Mouse (Mus musculus) spleen, postnatal 14 days (tissue): ENCODE data around the gene Tspear.
"Not testable (repeated sequence)": the region's sequence is repeated elsewhere in the genome, so short reads cannot be mapped to it uniquely, and the experiment has no call there.

Experiments
- DNase-seq, 2 experiments: peaks; one replicate each; pipeline ENCODE4 v3.0.0; 2021 to 2022; ENCODE audit warnings: low spot score in 2 of 2

The Tspear gene

DNA sequence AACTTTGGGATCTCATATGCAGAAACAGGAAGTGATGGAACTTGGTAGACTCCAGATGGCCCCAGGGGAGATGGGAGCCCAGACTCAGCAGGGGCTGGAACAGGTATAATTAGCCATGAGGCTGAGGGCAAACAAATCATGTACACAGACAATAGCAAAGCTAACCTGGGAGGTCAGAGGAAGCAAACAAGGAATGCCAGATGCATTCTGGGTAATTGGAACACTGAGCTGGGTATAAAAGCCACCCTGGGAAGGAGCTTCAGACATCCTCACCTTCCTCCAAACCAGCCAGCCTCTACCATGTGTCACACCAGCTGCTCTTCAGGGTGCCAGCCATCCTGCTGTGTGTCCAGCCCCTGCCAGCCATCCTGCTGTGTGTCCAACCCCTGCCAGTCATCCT, 24.8 kb downstream of the Tspear start, which contains the start of gene Gm10024:
Gm10024 (plus strand) TSS at position 301 of the 400 bp plus-strand sequence.
- DNase-seq: not testable (repeated sequence)

DNA sequence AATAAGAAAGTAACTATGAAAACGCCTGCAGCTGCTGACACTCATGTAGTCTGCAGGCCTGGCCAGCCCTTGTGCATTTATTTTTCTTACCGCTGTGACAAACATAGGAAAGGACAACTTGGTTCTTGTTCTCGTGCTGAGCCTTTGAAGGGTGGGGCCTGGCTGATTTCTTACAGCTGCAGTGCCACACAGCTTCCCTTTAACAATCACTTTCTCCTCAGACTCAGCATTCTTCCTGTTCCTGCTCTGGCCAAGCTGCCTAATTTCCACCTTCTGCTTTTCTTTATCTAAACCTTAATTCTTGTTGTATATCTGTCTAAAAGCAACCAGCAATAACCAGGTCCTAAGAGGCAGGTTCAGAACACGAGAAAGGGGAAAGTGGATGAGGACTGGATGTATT, 27.4 kb downstream of the Tspear start:
- DNase-seq: no peak

DNA sequence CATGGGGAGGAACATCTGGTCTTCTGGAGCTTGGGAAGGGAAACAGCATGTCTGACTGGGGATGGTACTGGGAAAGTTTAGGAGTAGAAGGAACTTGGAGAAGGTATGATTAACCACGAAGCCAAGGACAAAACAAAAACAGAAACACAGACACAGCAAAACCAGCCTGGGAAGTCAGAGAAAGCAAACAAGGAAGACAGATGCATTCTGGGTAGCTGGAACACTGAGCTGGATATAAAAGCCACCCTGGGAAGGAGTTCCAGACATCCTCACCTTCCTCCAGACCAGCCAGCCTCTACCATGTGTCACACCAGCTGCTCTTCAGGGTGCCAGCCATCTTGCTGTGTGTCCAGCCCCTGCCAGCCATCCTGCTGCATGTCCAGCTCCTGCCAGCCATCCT, 29.1 kb downstream of the Tspear start, which contains the start of gene Gm10142:
Gm10142 (plus strand) TSS at position 301 of the 400 bp plus-strand sequence.
- DNase-seq: no peak

DNA sequence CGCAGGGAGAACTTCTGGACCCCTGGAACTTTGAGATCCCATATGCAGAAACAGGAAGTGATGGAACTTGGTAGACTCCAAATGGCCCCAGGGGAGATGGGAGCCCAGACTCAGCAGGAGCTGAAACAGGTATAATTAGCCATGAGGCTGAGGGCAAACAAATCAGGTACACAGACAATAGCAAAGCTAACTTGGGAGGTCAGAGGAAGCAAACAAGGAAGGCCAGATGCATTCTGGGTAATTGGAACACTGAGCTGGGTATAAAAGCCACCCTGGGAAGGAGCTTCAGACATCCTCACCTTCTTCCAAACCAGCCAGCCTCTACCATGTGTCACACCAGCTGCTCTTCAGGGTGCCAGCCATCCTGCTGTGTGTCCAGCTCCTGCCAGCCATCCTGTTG, 33.9 kb downstream of the Tspear start, which contains the start of gene Krtap12-1:
Krtap12-1 (plus strand) TSS at position 301 of the 400 bp plus-strand sequence.
- DNase-seq: not testable (repeated sequence)

DNA sequence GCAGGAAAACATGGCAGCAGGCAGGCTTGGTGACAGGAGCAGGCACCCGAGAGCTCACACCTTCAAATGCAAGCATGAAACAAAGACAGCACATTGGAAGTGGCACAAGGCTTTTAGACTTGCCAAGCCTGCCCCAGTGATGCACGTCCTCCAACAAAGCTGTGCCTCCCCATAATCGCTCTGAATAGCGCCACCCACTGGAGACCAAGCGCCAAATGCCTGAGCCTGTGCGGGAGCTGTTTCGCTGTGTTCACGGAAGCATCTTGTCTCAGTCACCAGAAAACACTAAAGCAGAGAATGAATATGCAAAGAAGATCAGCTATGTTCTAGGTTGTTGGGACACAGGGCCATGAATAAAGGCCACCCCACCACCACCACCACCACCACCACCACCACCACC, 38.5 kb downstream of the Tspear start:
- no peak for DNase-seq

DNA sequence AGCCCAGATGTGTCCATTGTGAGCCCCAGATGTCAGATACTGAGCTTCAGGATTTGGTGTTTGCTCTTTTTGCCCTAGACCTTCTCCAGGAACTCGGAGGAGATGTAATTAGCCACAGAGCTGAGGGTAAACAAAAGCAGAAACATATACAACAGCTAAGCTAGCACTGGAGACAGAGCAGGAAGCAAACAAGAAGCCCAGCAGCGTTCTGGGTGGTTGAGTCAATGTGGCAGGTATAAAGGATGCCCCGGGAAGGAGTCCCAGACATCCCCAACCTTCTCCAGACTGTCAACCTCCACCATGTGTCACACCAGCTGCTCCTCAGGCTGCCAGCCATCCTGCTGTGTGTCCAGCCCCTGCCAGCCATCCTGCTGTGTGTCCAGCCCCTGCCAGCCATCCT, 39.8 kb downstream of the Tspear start, which contains the start of gene Gm10100:
Gm10100 (plus strand) TSS at position 301 of the 400 bp plus-strand sequence.
- DNase-seq: no peak

DNA sequence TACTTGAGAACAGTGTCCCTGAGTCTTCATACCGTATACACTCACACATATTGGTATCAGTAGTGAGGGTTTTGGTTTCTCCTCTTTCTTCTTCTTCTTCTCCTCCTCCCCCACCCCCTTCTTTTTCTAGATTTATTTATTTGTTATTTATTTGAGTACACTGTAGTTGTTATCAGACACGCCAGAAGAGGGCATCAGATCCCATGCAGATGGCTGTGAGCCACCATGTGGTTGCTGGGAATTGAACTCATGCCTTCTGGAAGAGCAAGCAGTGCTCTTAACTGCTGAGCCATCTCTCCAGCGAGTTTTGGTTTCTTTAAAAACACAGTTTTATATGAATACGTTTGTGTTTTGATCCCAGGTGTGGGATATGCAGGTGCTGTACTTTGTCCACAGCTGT, 41.9 kb downstream of the Tspear start:
- no peak for DNase-seq

DNA sequence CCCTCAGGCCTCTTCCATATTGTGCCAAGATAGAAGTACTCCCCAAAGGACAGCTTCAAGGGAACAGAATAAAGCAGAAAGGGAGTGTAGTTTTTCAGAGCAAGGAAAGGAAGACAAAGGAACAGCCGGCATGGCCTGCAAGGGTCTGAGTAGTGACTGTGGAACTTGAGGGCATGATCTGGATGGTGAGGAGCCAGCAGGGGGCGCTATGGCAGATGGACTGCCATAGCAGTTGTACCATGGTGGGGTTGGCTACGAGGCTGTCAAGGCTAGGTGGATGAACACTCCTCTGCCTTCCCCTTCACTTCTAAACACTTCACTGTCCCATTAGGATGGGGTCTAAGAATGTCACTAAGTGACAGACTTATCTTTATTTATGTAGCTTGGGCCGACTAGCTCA, 42.9 kb downstream of the Tspear start:
- no peak for DNase-seq

DNA sequence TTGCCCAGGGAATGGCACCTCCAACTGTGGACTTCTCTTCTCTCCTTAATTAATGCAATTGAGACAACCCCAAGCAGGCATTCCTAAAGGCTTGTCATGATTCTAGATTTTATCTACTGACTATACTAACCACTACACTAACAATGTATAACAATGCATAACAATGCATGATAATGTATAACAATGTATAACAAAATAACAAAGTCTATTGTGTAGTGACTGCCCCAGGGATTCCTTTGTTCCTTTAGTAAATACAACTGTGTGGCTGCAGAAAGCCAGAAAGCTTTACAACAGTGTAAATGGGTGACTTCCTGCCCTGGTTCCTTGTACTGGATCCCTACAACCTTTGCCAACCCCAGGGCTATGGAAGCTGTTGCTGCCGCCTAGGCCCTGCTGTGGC, 49.6 kb downstream of the Tspear start:
- DNase-seq: no peak

DNA sequence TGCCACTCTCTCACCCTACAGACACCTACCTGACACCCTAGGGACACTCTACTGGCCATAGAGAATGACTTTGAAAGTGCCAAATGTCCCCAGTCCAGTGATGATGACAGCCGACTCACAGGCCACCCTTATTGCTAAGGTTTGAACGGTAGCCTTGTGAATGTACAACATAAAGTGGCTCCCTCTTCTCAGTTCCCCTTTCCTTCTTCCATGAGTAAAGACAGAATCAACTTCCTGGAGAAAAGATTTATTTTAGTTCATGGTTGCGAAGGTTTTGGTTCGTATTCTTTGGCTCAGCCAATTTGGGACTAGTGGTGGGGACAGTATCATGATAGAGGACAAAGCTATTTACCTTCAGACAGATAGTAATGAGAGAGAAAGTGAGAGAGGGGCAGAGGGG, 52.6 kb downstream of the Tspear start:
- no peak for DNase-seq

DNA sequence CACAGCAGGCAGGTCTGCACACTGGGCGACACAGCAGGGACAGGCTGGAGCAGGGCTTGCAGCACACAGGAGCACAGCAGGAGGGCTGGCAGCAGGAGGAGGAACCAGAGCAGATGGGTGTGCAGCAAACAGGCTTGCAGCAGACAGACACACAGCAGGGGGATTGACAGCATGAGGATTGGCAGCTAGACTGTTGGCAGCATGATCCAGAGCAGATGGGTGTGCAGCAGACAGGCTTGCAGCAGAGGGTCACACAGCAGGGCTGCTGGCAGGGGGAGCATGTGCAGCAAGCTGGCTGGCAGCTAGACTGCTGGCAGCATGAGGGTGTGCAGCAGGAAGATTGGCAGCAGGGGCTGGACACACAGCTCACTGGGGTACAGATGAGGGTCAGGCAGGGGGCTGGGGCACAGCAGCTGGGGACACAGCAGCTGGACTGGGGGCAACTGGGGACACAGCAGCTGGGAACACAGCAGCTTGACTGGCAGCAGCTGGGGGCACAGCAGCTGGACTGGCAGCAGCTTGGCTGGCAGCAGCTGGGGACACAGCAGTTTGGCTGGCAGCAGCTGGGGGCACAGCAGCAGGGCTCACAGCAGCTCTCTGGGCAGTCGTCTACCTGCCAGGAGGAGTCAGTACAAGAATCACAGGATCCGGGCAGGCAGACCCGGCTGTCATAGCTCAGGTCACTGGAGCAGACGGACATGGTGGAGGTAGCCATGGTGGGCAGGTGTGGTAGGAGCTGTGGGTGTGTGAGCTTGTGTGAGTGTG, 55.7 kb downstream of the Tspear start, which contains the start of gene Gm18596:
Gm18596 (minus strand) TSS at position 715 of the 765 bp plus-strand sequence.
- DNase-seq: not testable (repeated sequence)

DNA sequence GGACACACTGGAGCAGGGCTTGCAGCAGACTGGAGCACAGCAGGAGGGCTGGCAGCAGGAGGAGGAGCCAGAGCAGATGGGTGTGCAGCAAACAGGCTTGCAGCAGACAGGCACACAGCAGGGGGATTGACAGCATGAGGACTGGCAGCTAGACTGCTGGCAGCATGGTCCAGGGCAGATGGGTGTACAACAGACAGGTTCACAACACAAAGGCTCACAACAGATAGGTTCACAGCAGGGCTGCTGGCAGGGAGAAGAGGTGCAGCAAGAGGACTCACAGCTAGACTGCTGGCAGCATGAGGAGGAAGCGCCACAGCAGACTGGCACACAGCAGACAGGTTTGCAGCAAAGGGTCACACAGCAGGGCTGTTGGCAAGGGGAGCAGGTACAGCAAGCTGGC, 64.3 kb downstream of the Tspear start:
- not testable (repeated sequence) for DNase-seq

DNA sequence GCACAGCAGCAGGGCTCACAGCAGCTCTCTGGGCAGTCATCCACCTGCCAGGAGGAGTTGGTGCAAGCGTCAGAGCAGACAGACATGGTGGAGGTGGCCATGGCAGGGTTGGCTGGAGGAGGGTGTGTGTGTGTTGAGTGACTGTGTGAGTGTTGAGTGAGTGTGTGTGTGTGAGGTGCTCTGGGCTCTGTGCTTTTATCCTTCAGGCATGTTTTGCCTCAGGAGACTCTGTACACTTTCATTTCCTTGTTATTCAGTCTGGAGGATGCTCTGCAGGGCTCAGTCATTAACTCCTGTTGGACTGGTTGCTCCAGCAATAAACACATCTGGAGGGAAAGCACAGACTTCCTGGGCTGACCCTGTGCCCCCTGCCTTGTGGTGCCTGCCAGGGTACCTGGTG, 64.9 kb downstream of the Tspear start, which contains the start of gene Gm9736:
Gm9736 (minus strand) TSS at position 101 of the 400 bp plus-strand sequence.
- not testable (repeated sequence) for DNase-seq

DNA sequence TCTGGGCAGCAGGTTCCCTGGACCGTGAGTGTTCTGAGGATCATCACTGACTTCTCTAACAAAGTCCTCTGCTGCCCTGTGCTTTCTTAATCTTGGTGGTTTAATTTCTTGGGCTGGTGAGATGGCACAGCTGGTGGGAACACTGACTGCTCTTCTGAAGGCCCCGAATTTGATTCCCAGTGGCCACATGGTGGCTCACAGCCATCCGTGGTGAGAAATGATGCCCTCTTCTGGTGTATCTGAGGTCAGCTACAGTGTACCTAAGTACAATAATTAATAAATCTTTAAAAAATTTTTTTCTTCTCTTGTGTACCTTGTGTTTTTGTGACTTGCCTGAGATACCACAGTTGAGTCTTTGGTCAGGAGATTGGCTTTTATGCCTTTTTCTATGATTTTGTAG, 65.9 kb downstream of the Tspear start:
- not testable (repeated sequence) for DNase-seq

DNA sequence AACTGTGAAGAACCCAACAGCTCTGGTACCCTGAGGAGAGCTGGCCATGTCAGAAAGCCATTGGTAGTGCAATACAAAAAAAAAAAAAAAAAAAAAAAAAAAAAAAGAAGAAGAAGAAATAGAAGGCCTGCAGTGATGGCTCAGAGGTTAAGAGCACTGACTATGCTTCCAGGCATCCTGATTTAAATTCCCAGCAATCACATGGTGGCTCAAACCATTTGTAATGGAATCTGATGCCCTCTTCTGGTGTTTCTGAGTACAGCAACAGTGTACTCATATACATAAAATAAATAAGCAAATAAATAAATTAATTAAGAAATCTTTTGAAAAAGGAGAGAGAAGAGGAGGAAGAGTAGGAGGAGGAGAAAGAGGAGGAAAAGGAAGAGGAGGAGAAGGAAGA, 67.1 kb downstream of the Tspear start:
- DNase-seq: no peak

DNA sequence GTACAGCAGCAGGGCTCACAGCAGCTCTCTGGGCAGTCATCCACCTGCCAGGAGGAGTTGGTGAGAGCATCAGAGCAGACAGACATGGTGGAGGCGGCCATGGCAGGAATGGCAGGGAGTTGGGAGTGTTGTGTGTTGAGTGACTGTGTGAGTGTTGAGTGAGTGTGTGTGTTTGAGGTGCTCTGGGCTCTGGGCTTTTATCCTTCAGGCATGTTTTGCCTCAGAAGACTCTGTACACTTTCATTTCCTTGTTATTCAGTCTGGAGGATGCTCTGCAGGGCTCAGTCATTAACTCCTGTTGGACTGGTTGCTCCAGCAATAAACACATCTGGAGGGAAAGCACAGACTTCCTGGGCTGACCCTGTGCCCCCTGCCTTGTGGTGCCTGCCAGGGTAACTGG, 73.2 kb downstream of the Tspear start, which contains the start of gene Gm3233:
Gm3233 (minus strand) TSS at position 101 of the 400 bp plus-strand sequence.
- not testable (repeated sequence) for DNase-seq

DNA sequence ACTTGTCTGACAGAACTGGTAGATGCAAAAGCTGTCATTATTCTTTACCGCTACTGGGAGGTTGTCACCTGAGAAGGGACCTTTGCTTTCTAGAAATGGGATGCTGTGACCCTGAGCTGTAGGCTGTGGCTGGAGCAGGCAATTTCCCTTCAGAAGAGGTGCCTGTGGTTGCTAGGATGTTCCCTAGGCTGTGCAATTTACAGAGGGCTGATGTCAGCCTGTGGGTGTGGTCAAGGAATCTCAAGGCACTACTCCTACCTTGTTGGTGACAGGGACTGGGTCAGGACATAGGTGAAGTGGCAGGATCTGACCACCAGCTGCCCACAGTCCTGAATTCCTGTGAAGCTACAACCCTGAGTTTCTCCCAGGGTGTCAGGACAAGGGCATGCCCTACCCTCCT, 83.4 kb downstream of the Tspear start:
- DNase-seq: no peak

DNA sequence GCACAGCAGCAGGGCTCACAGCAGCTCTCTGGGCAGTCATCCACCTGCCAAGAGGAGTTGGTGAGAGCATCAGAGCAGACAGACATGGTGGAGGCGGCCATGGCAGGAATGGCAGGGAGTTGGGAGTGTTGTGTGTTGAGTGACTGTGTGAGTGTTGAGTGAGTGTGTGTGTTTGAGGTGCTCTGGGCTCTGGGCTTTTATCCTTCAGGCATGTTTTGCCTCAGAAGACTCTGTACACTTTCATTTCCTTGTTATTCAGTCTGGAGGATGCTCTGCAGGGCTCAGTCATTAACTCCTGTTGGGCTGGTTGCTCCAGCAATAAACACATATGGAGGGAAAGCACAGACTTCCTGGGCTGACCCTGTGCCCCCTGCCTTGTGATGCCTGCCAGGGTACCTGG, 84.9 kb downstream of the Tspear start, which contains the start of gene Gm3238:
Gm3238 (minus strand) TSS at position 101 of the 400 bp plus-strand sequence.
- DNase-seq: not testable (repeated sequence)

DNA sequence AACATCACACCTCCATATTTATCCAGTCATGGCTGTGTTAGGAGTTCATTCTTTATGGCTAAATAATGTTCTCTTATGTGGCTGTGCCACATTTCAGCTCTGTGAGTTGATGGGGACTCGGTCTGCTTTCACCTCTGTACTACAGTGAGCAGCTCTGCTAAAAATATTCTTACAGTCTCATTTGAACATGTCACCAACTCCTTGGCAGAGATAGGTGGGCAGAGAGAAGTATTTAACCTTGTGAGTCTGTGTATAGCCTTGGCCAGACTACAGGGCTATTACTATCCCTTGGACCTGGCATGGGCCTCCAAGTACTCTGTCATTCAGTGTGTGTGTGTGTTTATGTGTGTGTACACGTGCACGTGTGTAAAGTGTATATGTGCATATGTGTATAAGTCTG, 85.8 kb downstream of the Tspear start:
- not testable (repeated sequence) for DNase-seq

DNA sequence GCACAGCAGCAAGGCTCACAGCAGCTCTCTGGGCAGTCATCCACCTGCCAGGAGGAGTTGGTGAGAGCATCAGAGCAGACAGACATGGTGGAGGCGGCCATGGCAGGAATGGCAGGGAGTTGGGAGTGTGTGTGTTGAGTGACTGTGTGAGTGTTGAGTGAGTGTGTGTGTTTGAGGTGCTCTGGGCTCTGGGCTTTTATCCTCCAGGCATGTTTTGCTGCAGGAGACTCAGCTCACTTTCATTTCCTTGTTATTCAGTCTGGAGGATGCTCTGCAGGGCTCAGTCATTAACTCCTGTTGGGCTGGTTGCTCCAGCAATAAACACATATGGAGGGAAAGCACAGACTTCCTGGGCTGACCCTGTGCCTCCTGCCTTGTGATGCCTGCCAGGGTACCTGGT, 90.5 kb downstream of the Tspear start, which contains the start of gene Gm7138:
Gm7138 (minus strand) TSS at position 101 of the 400 bp plus-strand sequence.
- DNase-seq: not testable (repeated sequence)

DNA sequence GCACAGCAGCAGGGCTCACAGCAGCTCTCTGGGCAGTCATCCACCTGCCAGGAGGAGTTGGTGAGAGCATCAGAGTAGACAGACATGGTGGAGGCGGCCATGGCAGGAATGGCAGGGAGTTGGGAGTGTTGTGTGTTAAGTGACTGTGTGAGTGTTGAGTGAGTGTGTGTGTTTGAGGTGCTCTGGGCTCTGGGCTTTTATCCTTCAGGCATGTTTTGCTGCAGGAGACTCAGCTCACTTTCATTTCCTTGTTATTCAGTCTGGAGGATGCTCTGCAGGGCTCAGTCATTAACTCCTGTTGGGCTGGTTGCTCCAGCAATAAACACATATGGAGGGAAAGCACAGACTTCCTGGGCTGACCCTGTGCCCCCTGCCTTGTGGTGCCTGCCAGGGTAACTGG, 96.1 kb downstream of the Tspear start, which contains the start of gene Gm3250:
Gm3250 (minus strand) TSS at position 101 of the 400 bp plus-strand sequence.
- not testable (repeated sequence) for DNase-seq

DNA sequence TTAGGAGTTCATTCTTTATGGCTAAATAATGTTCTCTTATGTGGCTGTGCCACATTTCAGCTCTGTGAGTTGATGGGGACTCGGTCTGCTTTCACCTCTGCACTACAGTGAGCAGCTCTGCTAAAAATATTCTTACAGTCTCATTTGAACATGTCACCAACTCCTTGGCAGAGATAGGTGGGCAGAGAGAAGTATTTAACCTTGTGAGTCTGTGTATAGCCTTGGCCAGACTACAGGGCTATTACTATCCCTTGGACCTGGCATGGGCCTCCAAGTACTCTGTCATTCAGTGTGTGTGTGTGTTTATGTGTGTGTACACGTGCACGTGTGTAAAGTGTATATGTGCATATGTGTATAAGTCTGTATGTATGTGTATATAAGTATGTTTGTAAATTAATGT, 97.0 kb downstream of the Tspear start:
- DNase-seq: not testable (repeated sequence)

DNA sequence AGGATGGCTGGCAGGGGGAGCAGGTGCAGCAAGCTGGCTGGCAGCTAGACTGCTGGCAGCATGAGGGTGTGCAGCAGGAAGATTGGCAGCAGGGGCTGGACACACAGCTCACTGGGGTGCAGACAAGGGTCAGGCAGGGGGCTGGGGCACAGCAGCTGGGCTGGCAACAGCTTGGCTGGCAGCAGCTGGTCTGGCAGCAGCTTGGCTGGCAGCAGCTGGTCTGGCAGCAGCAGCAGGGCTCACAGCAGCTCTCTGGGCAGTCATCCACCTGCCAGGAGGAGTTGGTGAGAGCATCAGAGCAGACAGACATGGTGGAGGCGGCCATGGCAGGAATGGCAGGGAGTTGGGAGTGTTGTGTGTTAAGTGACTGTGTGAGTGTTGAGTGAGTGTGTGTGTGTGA, 101.5 kb downstream of the Tspear start, which contains the start of gene Gm7137:
Gm7137 (minus strand) TSS at position 325 of the 400 bp plus-strand sequence.
- DNase-seq: not testable (repeated sequence)
